Mouse (Mus musculus) hindbrain, embryonic 12.5 days (tissue): ENCODE results near the gene Zbed6. TPM values are rescaled to one million over a fixed set of nuclear protein-coding genes. Genes with fewer than 3 reads are reported as not detected.
"Not testable (repeated sequence)": the region's sequence is repeated elsewhere in the genome, so short reads cannot be mapped to it uniquely, and the experiment has no call there.

Source experiments
- ATAC-seq: fragments of 200-750 bp; cut with Nextera tagmentation; 2 replicates; pipeline ENCODE4 v1.8.0; 2017; ENCODE audit warnings: moderate TSS enrichment; ENCODE audit not compliant: low FRiP score
- H3K27ac ChIP-seq: fragments of 300-500 bp; sonication (generic); 2 replicates; pipeline ENCODE4 v1.5.1; 2016; ENCODE audit warnings: mild to moderate bottlenecking
- H3K27me3 ChIP-seq: fragments of 300-500 bp; sonication (generic); 2 replicates; pipeline ENCODE4 v1.6.1; 2016; ENCODE audit warnings: mild to moderate bottlenecking
- H3K36me3 ChIP-seq: fragments of 300-500 bp; sonication (generic); 2 replicates; pipeline ENCODE4 v1.6.1; 2016; ENCODE audit warnings: mild to moderate bottlenecking
- H3K4me1 ChIP-seq: fragments of 300-500 bp; sonication (generic); 2 replicates; pipeline ENCODE4 v1.6.1; 2016
- H3K4me2 ChIP-seq: fragments of 300-500 bp; sonication (generic); replicated peaks from 2 replicates; pipeline ENCODE4 v1.6.1; 2016; ENCODE audit warnings: mild to moderate bottlenecking
- H3K4me3 ChIP-seq: fragments of 300-500 bp; sonication (generic); 2 replicates; pipeline ENCODE4 v1.5.1; 2016; ENCODE audit warnings: mild to moderate bottlenecking
- H3K9ac ChIP-seq: fragments of 300-500 bp; sonication (generic); 2 replicates; pipeline ENCODE4 v1.6.1; 2016; ENCODE audit warnings: mild to moderate bottlenecking, moderate library complexity
- H3K9me3 ChIP-seq: fragments of 300-500 bp; sonication (generic); replicated peaks from 2 replicates; pipeline ENCODE4 v1.6.1; 2016; ENCODE audit warnings: mild to moderate bottlenecking
- WGBS: fragments of 180-500 bp; shearing (Covaris S2); methylation state at CpG from one replicate; pipeline ENCODE4 v1.1.7; 2016; 5-methylcytosine and 5-hydroxymethylcytosine counted together
- polyA plus RNA-seq: library from polyadenylated mRNA; unstranded; fragments of >200 nt; fragmentation: Nextera tagmentation; extraction: Ambion mirVana; gene quantifications from 2 replicates; pipeline ENCODE4 v1.2.1, GENCODE M21; 2016

Zbed6 gene
- not detected in 2 replicates for polyA plus RNA-seq

- Histone ChIP-seq H3K4me3 (peak within 1 kb of the TSS; percentile 87), H3K27me3 (no peaks in the 10 kb centered on the region), H3K9me3 (no peaks in the 10 kb centered on the region), H3K27ac (peak within 1 kb of the TSS; percentile 93), H3K4me1 (peaks cover 31% of the 10 kb centered on the region), H3K4me2 (peak within 1 kb of the TSS; percentile 92), H3K9ac (peak within 1 kb of the TSS; percentile 87), H3K36me3 (peaks cover 15% of the 10 kb centered on the region)
- 2% methylated on average over 36 of the region's 41 CpGs for WGBS
- ATAC-seq: peak; percentile 88
Observed at GRCm38 (mm10) chr1:133660466-133661202, at the start of gene Zbed6. Zbed6 (minus strand) TSS chr1:133660885.

DNA sequence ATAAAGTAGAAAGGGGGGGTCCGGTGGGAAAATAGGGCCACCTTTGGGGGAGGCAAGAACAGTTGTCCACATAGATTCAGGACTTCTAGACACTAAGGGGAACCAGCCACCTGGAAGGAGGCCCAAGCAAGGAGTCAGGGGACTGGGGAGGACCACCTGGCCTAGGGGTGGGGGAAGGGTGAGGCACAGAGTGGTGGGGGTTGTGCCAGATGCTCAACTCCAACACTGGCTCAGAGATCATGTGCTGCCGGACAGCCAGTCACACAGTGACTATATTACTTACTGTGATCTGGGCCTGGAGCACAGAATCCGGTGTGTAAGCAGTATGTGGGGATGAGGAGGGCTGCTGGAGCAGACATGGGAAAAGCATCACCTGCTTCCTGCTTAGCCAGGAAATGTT lies 48.6 kb upstream of the Zbed6 start:
- Histone ChIP-seq H3K4me2 (no peak overlapping the region), H3K9ac (no peak overlapping the region; the same call in 1 of the 2 replicates), H3K27me3 (no peaks in the 10 kb centered on the region), H3K4me1 (peaks cover 21% of the 10 kb centered on the region), H3K9me3 (no peaks in the 10 kb centered on the region), H3K27ac (no peak overlapping the region), H3K4me3 (no peak overlapping the region), H3K36me3 (peaks cover 13% of the 10 kb centered on the region; the same call in 1 of the 2 replicates)
- ATAC-seq: no peak
- WGBS: 80% methylated on average over 3 of the region's 3 CpGs

DNA sequence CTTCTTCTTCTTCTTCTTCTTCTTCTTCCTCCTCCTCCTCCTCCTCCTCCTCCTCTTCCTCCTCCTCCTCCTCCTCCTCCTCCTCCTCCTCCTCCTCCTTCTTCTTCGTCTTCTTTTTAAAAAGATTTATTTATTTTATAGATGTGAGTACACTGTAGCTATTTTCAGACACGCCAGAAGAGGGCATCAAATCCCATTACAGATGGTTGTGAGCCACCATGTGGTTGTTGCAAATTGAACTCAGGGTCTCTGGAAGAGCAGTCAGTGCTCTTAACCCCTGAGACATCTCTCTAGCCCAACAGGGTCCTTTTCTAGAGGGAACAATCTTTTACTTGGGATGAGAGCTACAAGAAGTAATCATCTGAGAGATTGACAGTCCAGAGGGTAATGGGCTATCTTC lies 41.1 kb upstream of the Zbed6 start:
- H3K9ac ChIP-seq, H3K4me3 ChIP-seq, H3K9me3 ChIP-seq, H3K36me3 ChIP-seq, ATAC-seq, H3K27ac ChIP-seq, H3K27me3 ChIP-seq, H3K4me2 ChIP-seq, H3K4me1 ChIP-seq: not testable (repeated sequence)
- 31% methylated on average over 1 of the region's 2 CpGs for WGBS

- Histone ChIP-seq H3K36me3 (no peaks in the 10 kb centered on the region), H3K9ac (no peak overlapping the region), H3K9me3 (no peaks in the 10 kb centered on the region), H3K4me2 (no peak overlapping the region), H3K4me1 (peaks cover 18% of the 10 kb centered on the region), H3K27ac (no peak overlapping the region), H3K4me3 (no peak overlapping the region), H3K27me3 (no peaks in the 10 kb centered on the region)
- no peak for ATAC-seq
- WGBS: 94% methylated on average over 12 of the region's 12 CpGs
Observed at GRCm38 (mm10) chr1:133697935-133698620, 37.4 kb upstream of the Zbed6 start.

DNA sequence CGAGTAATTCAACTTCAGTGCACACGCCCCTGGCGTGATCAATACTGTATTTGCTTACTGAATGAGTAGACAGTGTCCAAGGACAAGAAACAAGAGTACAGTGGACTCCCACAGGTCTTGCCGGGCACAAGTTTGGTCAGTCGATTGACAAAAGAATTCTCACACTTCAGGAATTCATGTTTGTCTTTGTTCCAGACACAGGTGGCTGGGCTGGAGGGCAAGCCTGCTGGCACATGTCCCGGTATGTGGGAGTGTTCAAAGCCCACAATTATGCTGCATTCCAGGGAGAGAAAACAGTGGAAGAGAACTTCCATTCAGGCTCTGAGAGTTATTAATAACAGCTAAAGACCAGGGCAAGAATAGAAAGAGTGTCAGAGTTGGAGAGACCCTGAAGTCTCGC lies 35.2 kb upstream of the Zbed6 start:
- 28% methylated on average over 7 of the region's 7 CpGs for whole genome bisulfite sequencing
- H3K27me3 ChIP-seq: no peaks in the 10 kb centered on the region
- no peak for ATAC-seq
- no peak overlapping the region for H3K4me2 ChIP-seq
- H3K9me3 ChIP-seq: no peaks in the 10 kb centered on the region
- H3K36me3 ChIP-seq: no peaks in the 10 kb centered on the region
- peak overlapping the region; percentile 44; the same call in 1 of the 2 replicates for H3K27ac ChIP-seq
- H3K4me1 ChIP-seq: peaks cover 18% of the 10 kb centered on the region
- no peak overlapping the region for H3K4me3 ChIP-seq
- H3K9ac ChIP-seq: no peak overlapping the region

DNA sequence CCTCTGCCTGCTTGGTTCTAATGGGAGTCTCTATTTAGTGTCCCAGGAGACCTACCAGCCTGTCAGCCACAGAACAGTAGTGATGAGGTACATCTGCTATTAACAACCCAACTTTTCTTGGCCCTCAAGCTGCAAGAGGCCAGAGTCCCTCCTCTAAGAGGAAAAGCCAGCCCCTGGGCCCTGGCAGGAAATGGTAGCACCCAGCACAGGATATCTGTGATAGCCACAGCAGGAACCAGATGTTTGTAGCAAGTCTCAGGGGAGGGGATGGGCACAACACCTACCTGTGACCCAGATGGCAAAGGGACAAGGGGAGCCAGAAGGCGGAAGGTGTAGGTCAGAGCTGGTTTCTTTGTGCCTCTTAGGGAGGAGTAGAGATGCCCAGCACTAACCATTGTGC lies 34.2 kb upstream of the Zbed6 start:
- Histone ChIP-seq H3K9ac (no peak overlapping the region), H3K27me3 (no peaks in the 10 kb centered on the region), H3K9me3 (no peaks in the 10 kb centered on the region), H3K4me3 (no peak overlapping the region), H3K4me1 (peaks cover 18% of the 10 kb centered on the region), H3K36me3 (no peaks in the 10 kb centered on the region), H3K4me2 (no peak overlapping the region), H3K27ac (no peak overlapping the region)
- 86% methylated on average over 1 of the region's 1 CpGs for WGBS
- ATAC-seq: no peak

GRCm38 (mm10) chr1:133694301-133694700 lies 33.6 kb upstream of the Zbed6 start:
- Histone ChIP-seq H3K27ac (no peak overlapping the region), H3K4me2 (no peak overlapping the region)
- 0% methylated on average over 1 of the region's 1 CpGs for WGBS

GRCm38 (mm10) chr1:133693536-133694114 lies 32.9 kb upstream of the Zbed6 start:
- no peak for ATAC-seq
- H3K9ac ChIP-seq: no peak overlapping the region
- no peaks in the 10 kb centered on the region for H3K9me3 ChIP-seq
- H3K27me3 ChIP-seq: no peaks in the 10 kb centered on the region
- no peak overlapping the region for H3K4me3 ChIP-seq
- peaks cover 18% of the 10 kb centered on the region for H3K4me1 ChIP-seq
- WGBS: 59% methylated on average over 11 of the region's 11 CpGs
- H3K4me2 ChIP-seq: no peak overlapping the region
- H3K27ac ChIP-seq: no peak overlapping the region
- no peaks in the 10 kb centered on the region for H3K36me3 ChIP-seq

More at GRCm38 (mm10) chr1:133694301-133694700, 33.6 kb upstream of the Zbed6 start:
- Histone ChIP-seq H3K27me3 (no peaks in the 10 kb centered on the region), H3K36me3 (no peaks in the 10 kb centered on the region), H3K4me1 (peaks cover 18% of the 10 kb centered on the region), H3K4me3 (no peak overlapping the region), H3K9ac (no peak overlapping the region), H3K9me3 (no peaks in the 10 kb centered on the region)
- ATAC-seq: no peak

DNA sequence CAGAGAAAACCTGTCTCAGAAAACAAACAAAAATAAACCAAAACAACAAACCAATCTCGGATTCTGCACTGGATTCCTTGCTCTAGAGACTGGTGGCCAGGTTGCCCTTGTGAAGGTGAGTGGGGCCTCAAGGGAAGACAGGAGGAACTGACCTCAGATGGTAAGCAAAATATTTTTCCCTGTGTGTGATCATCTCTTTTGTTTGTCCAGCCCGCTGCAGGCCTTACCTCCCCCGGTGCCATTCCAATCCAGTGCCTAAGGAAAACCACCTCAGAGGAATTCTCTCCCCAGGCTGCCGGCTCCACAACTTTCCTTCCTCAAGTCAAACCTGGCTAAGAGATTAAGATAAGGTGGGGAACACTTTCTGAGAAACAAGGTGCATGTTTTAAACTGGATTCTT lies 31.5 kb upstream of the Zbed6 start:
- H3K9ac ChIP-seq: no peak overlapping the region
- peaks cover 18% of the 10 kb centered on the region for H3K4me1 ChIP-seq
- H3K4me3 ChIP-seq: no peak overlapping the region
- H3K4me2 ChIP-seq: no peak overlapping the region
- ATAC-seq: no peak
- H3K36me3 ChIP-seq: no peaks in the 10 kb centered on the region
- H3K27ac ChIP-seq: no peak overlapping the region
- H3K27me3 ChIP-seq: no peaks in the 10 kb centered on the region
- 35% methylated on average over 4 of the region's 4 CpGs for WGBS
- no peaks in the 10 kb centered on the region for H3K9me3 ChIP-seq

- 93% methylated on average over 6 of the region's 6 CpGs for whole genome bisulfite sequencing
- peaks cover 16% of the 10 kb centered on the region for H3K4me1 ChIP-seq
- H3K4me3 ChIP-seq: no peak overlapping the region
- no peak overlapping the region for H3K27ac ChIP-seq
- no peak overlapping the region for H3K4me2 ChIP-seq
- no peaks in the 10 kb centered on the region for H3K9me3 ChIP-seq
- H3K27me3 ChIP-seq: no peaks in the 10 kb centered on the region
- no peak for ATAC-seq
- H3K36me3 ChIP-seq: no peaks in the 10 kb centered on the region
- no peak overlapping the region for H3K9ac ChIP-seq
Observed at GRCm38 (mm10) chr1:133691046-133691445, 30.4 kb upstream of the Zbed6 start.

- Histone ChIP-seq H3K4me3 (no peak within 1 kb of the TSS), H3K9me3 (no peaks in the 10 kb centered on the region), H3K4me1 (peaks cover 6% of the 10 kb centered on the region; the same call in 1 of the 2 replicates), H3K27me3 (no peaks in the 10 kb centered on the region), H3K9ac (no peak within 1 kb of the TSS), H3K27ac (no peak within 1 kb of the TSS), H3K36me3 (no peaks in the 10 kb centered on the region), H3K4me2 (no peak within 1 kb of the TSS)
- WGBS: 46% methylated on average over 6 of the region's 6 CpGs
- ATAC-seq: no peak
Observed at GRCm38 (mm10) chr1:133689897-133690296, 29.2 kb upstream of the Zbed6 start, which contains the start of gene Lax1. Lax1 (minus strand) TSS chr1:133690108.

GRCm38 (mm10) chr1:133688301-133688700 lies 27.6 kb upstream of the Zbed6 start:
- H3K9ac ChIP-seq: no peak overlapping the region
- no peak for ATAC-seq
- no peaks in the 10 kb centered on the region for H3K4me1 ChIP-seq
- H3K9me3 ChIP-seq: no peaks in the 10 kb centered on the region
- WGBS: 76% methylated on average over 7 of the region's 7 CpGs
- H3K27me3 ChIP-seq: no peaks in the 10 kb centered on the region
- H3K4me3 ChIP-seq: no peak overlapping the region
- no peaks in the 10 kb centered on the region for H3K36me3 ChIP-seq
- no peak overlapping the region for H3K4me2 ChIP-seq
- H3K27ac ChIP-seq: no peak overlapping the region
